ENCODE assay signal across 14 mouse cellular contexts in genomic region chr1:176247885-176248716, GRCm38 (mm10). TPM values are rescaled to one million over a fixed set of nuclear protein-coding genes. Genes with fewer than 3 reads are reported as not detected.
A peak's percentile ranks its signal among the peaks of the same experiment; 100 is the strongest.
DNase-seq lines count a peak whose midpoint lies in the region; ATAC-seq and TF ChIP-seq lines count a peak whose summit lies in the region.
"Had no signal": no experiment of that assay in that cellular context is flagged by ENCODE, and none has a peak within 500 bp of the region (broad histone marks: within the 10 kb centered on the region; RNA-seq: fewer than 3 reads in every experiment).

No protein-coding gene starts in this region.

- intact Hi-C loops in gastrocnemius, postnatal 36 days (cut with DNase I) = no loop called here

- H3K9ac ChIP-seq in heart, embryonic 15.5 days = peak overlapping the region; percentile 12
- no peak overlapping the region for H3K9ac ChIP-seq in hindbrain, postnatal 0 days (replicated peaks; ENCODE audit: low read length)
- H3K9ac ChIP-seq in stomach, postnatal 0 days (ENCODE audit: low read length) = no peak overlapping the region
- H3K9ac ChIP-seq: liver, embryonic 14.5 days had no signal

- peak; percentile 8 for DNase-seq in gastrocnemius, adult 18-20 months (ENCODE audit: low spot score)
- DNase-seq in gastrocnemius, postnatal 36 days = no peak
- peak; percentile 48 for DNase-seq in Muller cell, postnatal 12 days (ENCODE audit: inconsistent ontology term)
- DNase-seq in hindbrain, postnatal 0 days (ENCODE audit: low spot score) = no peak
- DNase-seq in stomach, postnatal 0 days (ENCODE audit: low spot score) = no peak
- DNase-seq in B cell, adult 2 months = no peak
- DNase-seq: adrenal gland, adult 8-10 months; layer of hippocampus, adult 9-11 months; lung, postnatal 10 days had no signal

- H3K36me3 ChIP-seq in heart, embryonic 15.5 days = no peaks in the 10 kb centered on the region
- H3K36me3 ChIP-seq in hindbrain, postnatal 0 days (ENCODE audit: insufficient read depth, low read length) = no peaks in the 10 kb centered on the region
- no peaks in the 10 kb centered on the region for H3K36me3 ChIP-seq in stomach, postnatal 0 days (ENCODE audit: control insufficient read depth, insufficient read depth, low read length)
- H3K36me3 ChIP-seq: forebrain, embryonic 10.5 days; limb, embryonic 10.5 days had no signal

- H3K4me2 ChIP-seq in heart, embryonic 15.5 days = peak overlapping the region; percentile 53
- peak overlapping the region; percentile 24 for H3K4me2 ChIP-seq in hindbrain, postnatal 0 days (ENCODE audit: low read depth, low read length)
- H3K4me2 ChIP-seq in stomach, postnatal 0 days (replicated peaks; ENCODE audit: low read depth) = no peak overlapping the region

- no peak for TF ChIP-seq CTCF in hindbrain, postnatal 0 days (IDR thresholded peaks at IDR 0.05; ENCODE audit: low read depth)
- no peak for TF ChIP-seq CTCF in stomach, postnatal 0 days (IDR thresholded peaks at IDR 0.05; ENCODE audit: low read depth)

- peak; percentile 82 for ATAC-seq in heart, embryonic 15.5 days (replicated peaks; ENCODE audit: insufficient number of reproducible peaks, insufficient read depth, low FRiP score, low read depth)
- no peak for ATAC-seq in hindbrain, postnatal 0 days
- ATAC-seq in stomach, postnatal 0 days (ENCODE audit: low FRiP score, low TSS enrichment) = no peak
- no peak for ATAC-seq in megakaryocyte-erythroid progenitor cell, adult 5-6 weeks (replicated peaks; ENCODE audit: low FRiP score, low TSS enrichment, poor library complexity, severe bottlenecking)

- peaks cover 8% of the 10 kb centered on the region; the same call in 1 of the 2 replicates for H3K4me1 ChIP-seq in heart, embryonic 15.5 days (replicated peaks)
- H3K4me1 ChIP-seq in hindbrain, postnatal 0 days (ENCODE audit: insufficient read depth, low read length) = no peaks in the 10 kb centered on the region
- no peaks in the 10 kb centered on the region for H3K4me1 ChIP-seq in stomach, postnatal 0 days (replicated peaks; ENCODE audit: control insufficient read depth, insufficient read depth)
- H3K4me1 ChIP-seq: forebrain, embryonic 10.5 days; limb, embryonic 10.5 days had no signal

- 56% methylated on average over 9 of the region's 9 CpGs for WGBS in heart, embryonic 15.5 days
- 42% methylated on average over 9 of the region's 9 CpGs for WGBS in hindbrain, postnatal 0 days
- WGBS in stomach, postnatal 0 days = 72% methylated on average over 9 of the region's 9 CpGs

- peak overlapping the region; percentile 23; the same call in 1 of the 2 replicates for H3K4me3 ChIP-seq in heart, embryonic 15.5 days
- 0 out of 2 replicates have a peak overlapping the region, but pooled peaks have one; percentile 2 for H3K4me3 ChIP-seq in hindbrain, postnatal 0 days (ENCODE audit: low read length)
- H3K4me3 ChIP-seq in stomach, postnatal 0 days (ENCODE audit: low read depth, low read length) = no peak overlapping the region
- H3K4me3 ChIP-seq: forebrain, embryonic 10.5 days; limb, embryonic 10.5 days had no signal

- TF ChIP-seq EP300 in stomach, postnatal 0 days (optimal IDR thresholded peaks at IDR 0.05) = no peak

- H3K9me3 ChIP-seq in heart, embryonic 15.5 days (replicated peaks) = no peaks in the 10 kb centered on the region
- H3K9me3 ChIP-seq in hindbrain, postnatal 0 days (ENCODE audit: low read length) = no peaks in the 10 kb centered on the region
- H3K9me3 ChIP-seq in stomach, postnatal 0 days (ENCODE audit: control insufficient read depth, low read length) = no peaks in the 10 kb centered on the region
- H3K9me3 ChIP-seq: forebrain, embryonic 10.5 days; limb, embryonic 10.5 days had no signal

- H3K27ac ChIP-seq in heart, embryonic 15.5 days = peak overlapping the region; percentile 89
- H3K27ac ChIP-seq in hindbrain, postnatal 0 days = no peak overlapping the region
- no peak overlapping the region for H3K27ac ChIP-seq in stomach, postnatal 0 days (replicated peaks)
- H3K27ac ChIP-seq: forebrain, embryonic 10.5 days; limb, embryonic 10.5 days; liver, embryonic 14.5 days had no signal

- no peaks in the 10 kb centered on the region for H3K27me3 ChIP-seq in heart, embryonic 15.5 days
- no peaks in the 10 kb centered on the region for H3K27me3 ChIP-seq in hindbrain, postnatal 0 days (ENCODE audit: insufficient read depth, low read length)
- H3K27me3 ChIP-seq in stomach, postnatal 0 days (ENCODE audit: control insufficient read depth, insufficient read depth, low read length) = no peaks in the 10 kb centered on the region

RNA-seq across cellular contexts. Expression of gene Pld5, which starts 27.0 kb away (rescaled TPM):
- 1 to 10 TPM; 3.2 to 4.6 TPM for total RNA-seq in gastrocnemius, adult 18-20 months (2021)
- under 1 TPM; 0.74 to 0.97 TPM for total RNA-seq in gastrocnemius, postnatal 36 days (2021)
- 0.79 and 0.85 TPM in 2 replicates for polyA plus RNA-seq in heart, embryonic 15.5 days (2015; fragmentation: Nextera tagmentation; extraction: Ambion mirVana)
- total RNA-seq in hindbrain, postnatal 0 days (2014; rRNA removed) = 6.8 and 7.2 TPM in 2 replicates
- polyA plus RNA-seq in hindbrain, postnatal 0 days (2015; fragmentation: Nextera tagmentation; extraction: Ambion mirVana) = 5.8 and 6.4 TPM in 2 replicates
- 0.13 and 0.17 TPM in 2 replicates for polyA plus RNA-seq in stomach, postnatal 0 days (2015; fragmentation: Nextera tagmentation; extraction: Ambion mirVana)
- not detected in 2 replicates for total RNA-seq in megakaryocyte-erythroid progenitor cell, adult 5-6 weeks (2014; fragmentation: Nextera tagmentation)
- total RNA-seq in megakaryocyte-erythroid progenitor cell, adult 5-6 weeks (2017) = not detected in 2 replicates

Comparison
In these comparisons a context has a peak if more than half of its experiments do, and no peak if none do; other contexts are left out.
1. DNase-seq: peak in gastrocnemius, adult 18-20 months (single experiment) and Muller cell, postnatal 12 days (single experiment); none in gastrocnemius, postnatal 36 days (0 of 2), hindbrain, postnatal 0 days (single experiment), stomach, postnatal 0 days (single experiment) and B cell, adult 2 months (0 of 2).